Mouse (Mus musculus) fibroblast of lung, adult 2 months (primary cell): ENCODE data around the gene Gm10721.
"Not testable (repeated sequence)": the region's sequence is repeated elsewhere in the genome, so short reads cannot be mapped to it uniquely, and the experiment has no call there.

Experiments
- DNase-seq: peaks from one replicate; pipeline ENCODE4 v3.0.0-alpha.2; 2011; ENCODE audit warnings: low read depth

Gene Gm10721

GRCm38 (mm10) chr9:3012733-3013279, at the start of gene Gm10721:
Gm10721 (plus strand) TSS chr9:3013140.
- not testable (repeated sequence) for DNase-seq

GRCm38 (mm10) chr9:3000445-3000972, 12.4 kb upstream of the Gm10721 start, which contains the start of gene Gm10722:
Gm10722 (plus strand) TSS chr9:3000922.
- peak; percentile 21 for DNase-seq

- DNase-seq, result not testable (repeated sequence)
These were observed 11.9 kb upstream of the Gm10721 start for GRCm38 (mm10) chr9:3001006-3001405.

- peak; percentile 8 for DNase-seq
These were observed 10.8 kb upstream of the Gm10721 start for GRCm38 (mm10) chr9:3001948-3002659.

GRCm38 (mm10) chr9:3002794-3003396, 10.0 kb upstream of the Gm10721 start, which contains the start of gene Gm11168:
Gm11168 (plus strand) TSS chr9:3003346.
- DNase-seq, result not testable (repeated sequence)

- not testable (repeated sequence) for DNase-seq
These were observed 6.8 kb upstream of the Gm10721 start for GRCm38 (mm10) chr9:3006179-3006578.

- not testable (repeated sequence) for DNase-seq
These were observed 6.3 kb upstream of the Gm10721 start for GRCm38 (mm10) chr9:3006636-3007035.

GRCm38 (mm10) chr9:3007272-3007671, 5.7 kb upstream of the Gm10721 start:
- peak; percentile 2 for DNase-seq

- DNase-seq, result not testable (repeated sequence)
These were observed 3.6 kb upstream of the Gm10721 start for GRCm38 (mm10) chr9:3009331-3009730.

- not testable (repeated sequence) for DNase-seq
These were observed 802 bp upstream of the Gm10721 start for GRCm38 (mm10) chr9:3012054-3012621.

- DNase-seq, result not testable (repeated sequence)
These were observed 2.4 kb downstream of the Gm10721 start, which contains the start of gene Gm10720 for GRCm38 (mm10) chr9:3015354-3015753. Gm10720 (plus strand) TSS chr9:3015654.

GRCm38 (mm10) chr9:3015896-3016295, 3.0 kb downstream of the Gm10721 start:
- not testable (repeated sequence) for DNase-seq

GRCm38 (mm10) chr9:3017108-3017507, 4.2 kb downstream of the Gm10721 start, which contains the start of gene Gm10719:
Gm10719 (plus strand) TSS chr9:3017408.
- not testable (repeated sequence) for DNase-seq

GRCm38 (mm10) chr9:3018944-3019343, 6.0 kb downstream of the Gm10721 start:
- not testable (repeated sequence) for DNase-seq

- DNase-seq, result not testable (repeated sequence)
These were observed 7.1 kb downstream of the Gm10721 start for GRCm38 (mm10) chr9:3019835-3020727.

- peak; percentile 18 for DNase-seq
These were observed 9.5 kb downstream of the Gm10721 start for GRCm38 (mm10) chr9:3022316-3023008.

GRCm38 (mm10) chr9:3023312-3023984, 10.5 kb downstream of the Gm10721 start, which contains the start of gene Gm10718:
Gm10718 (plus strand) TSS chr9:3023547.
- DNase-seq, result not testable (repeated sequence)

GRCm38 (mm10) chr9:3023985-3024648, 11.2 kb downstream of the Gm10721 start:
- DNase-seq, result not testable (repeated sequence)

- DNase-seq, result not testable (repeated sequence)
These were observed 12.1 kb downstream of the Gm10721 start, which contains the start of gene Gm10717 for GRCm38 (mm10) chr9:3024912-3025467. Gm10717 (plus strand) TSS chr9:3025417.
